Mouse (Mus musculus): ENCODE data around the gene Ptpn7. TPM values are rescaled to one million over a fixed set of nuclear protein-coding genes. Genes with fewer than 3 reads are reported as not detected.

Gene Ptpn7
- polyA plus RNA-seq, 1 experiment from 2014 or later: 0.62 TPM

DNA sequence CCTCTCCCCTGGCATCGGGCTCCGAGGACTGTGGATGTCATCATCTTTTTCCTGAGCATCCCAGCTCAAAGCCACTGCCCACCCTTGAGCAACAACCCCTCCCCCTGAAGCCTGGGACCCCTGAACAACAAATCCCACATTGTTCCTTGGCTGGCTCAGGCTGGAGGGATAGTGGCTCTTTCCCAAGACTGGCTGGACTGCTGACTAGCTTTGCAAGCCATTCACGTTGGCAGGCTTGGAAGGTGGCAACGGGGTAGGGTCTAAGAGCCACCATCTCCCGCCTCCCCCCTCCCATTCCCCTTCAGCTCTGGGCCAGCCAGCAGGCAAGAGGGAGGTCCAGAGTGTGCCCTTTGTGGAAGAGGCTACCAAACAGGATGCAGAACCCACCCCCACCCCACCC lies 26.1 kb downstream of the Ptpn7 start:
- no peaks in the 10 kb centered on the region for H3K27me3 ChIP-seq (ENCODE audit: control insufficient read depth, insufficient read depth, low read length)
- H3K9me3 ChIP-seq (ENCODE audit: control insufficient read depth, low read length): no peaks in the 10 kb centered on the region
- peaks cover 25% of the 10 kb centered on the region for H3K36me3 ChIP-seq (ENCODE audit: control insufficient read depth, insufficient read depth, low read length)
- H3K4me2 ChIP-seq (ENCODE audit: low read length): no peak overlapping the region
- H3K27ac ChIP-seq (replicated peaks; ENCODE audit: low read depth, low read length): peak overlapping the region; percentile 75
- H3K9ac ChIP-seq (replicated peaks; ENCODE audit: low read length): no peak overlapping the region
- no peak overlapping the region for H3K4me3 ChIP-seq (replicated peaks; ENCODE audit: low read depth, low read length)
- DNase-seq: peak; percentile 71
- ATAC-seq (ENCODE audit: low FRiP score, low TSS enrichment): peak; percentile 56
- WGBS: 37% methylated on average over 5 of the region's 5 CpGs
- H3K4me1 ChIP-seq (ENCODE audit: control insufficient read depth, insufficient read depth, low read length): peaks cover 11% of the 10 kb centered on the region

DNA sequence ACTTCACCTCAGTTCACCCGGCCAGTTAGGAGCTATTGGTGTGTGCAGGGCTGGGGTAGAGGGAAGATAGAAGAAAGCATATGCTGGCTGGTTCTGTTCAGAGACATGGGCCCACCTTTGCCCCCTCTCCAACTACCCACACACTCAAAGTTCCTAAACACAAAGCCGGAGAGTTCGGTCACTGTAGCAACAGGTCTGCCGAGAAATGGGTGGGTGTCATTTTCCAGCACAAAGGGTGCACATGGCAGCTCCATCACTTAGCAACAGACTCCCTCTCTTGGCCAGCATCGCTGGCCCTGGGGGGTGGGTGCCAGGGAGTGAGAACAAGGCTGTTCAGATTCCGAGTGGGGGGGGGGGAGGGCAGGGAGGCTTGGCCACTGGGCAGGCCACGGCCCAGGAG lies 26.6 kb downstream of the Ptpn7 start:
- H3K4me2 ChIP-seq (ENCODE audit: low read length): no peak overlapping the region
- peaks cover 7% of the 10 kb centered on the region for H3K4me1 ChIP-seq (ENCODE audit: control insufficient read depth, insufficient read depth, low read length)
- peak overlapping the region; percentile 75 for H3K27ac ChIP-seq (replicated peaks; ENCODE audit: low read depth, low read length)
- 39% methylated on average over 7 of the region's 7 CpGs for WGBS
- H3K36me3 ChIP-seq (ENCODE audit: control insufficient read depth, insufficient read depth, low read length): peaks cover 25% of the 10 kb centered on the region
- DNase-seq (peak; percentile 68), ATAC-seq (ENCODE audit: low FRiP score, low TSS enrichment) (peak; percentile 62)
- H3K9ac ChIP-seq (replicated peaks; ENCODE audit: low read length): no peak overlapping the region
- H3K4me3 ChIP-seq (replicated peaks; ENCODE audit: low read depth, low read length): no peak overlapping the region
- H3K9me3 ChIP-seq (ENCODE audit: control insufficient read depth, low read length): no peaks in the 10 kb centered on the region
- no peaks in the 10 kb centered on the region for H3K27me3 ChIP-seq (ENCODE audit: control insufficient read depth, insufficient read depth, low read length)

DNA sequence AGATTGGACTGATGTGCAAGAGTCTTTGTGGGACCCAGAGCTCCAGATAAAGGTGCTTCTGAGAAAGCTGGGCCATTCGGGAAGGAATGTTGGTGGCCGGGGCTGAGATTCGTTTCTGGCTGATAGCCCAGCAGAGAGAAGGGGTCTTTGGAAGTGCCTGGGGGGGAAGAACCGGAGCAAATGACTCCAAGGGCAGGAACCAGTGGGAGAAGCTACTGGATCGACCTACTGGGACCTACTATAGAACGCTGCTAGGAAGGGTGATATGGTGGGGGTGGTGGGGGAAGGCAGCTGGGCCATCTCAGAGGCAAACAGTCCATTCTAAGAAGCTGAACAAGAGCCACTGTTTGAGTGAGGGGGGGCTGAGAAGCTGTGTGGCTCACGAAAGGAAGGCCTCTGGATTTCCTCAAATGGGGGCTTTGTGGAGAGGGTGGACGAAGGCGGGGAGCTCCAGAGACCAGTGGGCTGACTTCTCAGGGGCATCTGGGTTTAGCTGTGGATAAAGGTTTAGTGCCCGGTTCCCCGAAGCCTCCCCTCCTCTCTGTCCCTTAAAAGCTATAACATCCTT lies 27.1 kb downstream of the Ptpn7 start:
- WGBS: 76% methylated on average over 11 of the region's 11 CpGs
- no peaks in the 10 kb centered on the region for H3K9me3 ChIP-seq (ENCODE audit: control insufficient read depth, low read length)
- H3K9ac ChIP-seq (replicated peaks; ENCODE audit: low read length): no peak overlapping the region
- DNase-seq: no peak
- peaks cover 24% of the 10 kb centered on the region for H3K36me3 ChIP-seq (ENCODE audit: control insufficient read depth, insufficient read depth, low read length)
- no peak overlapping the region for H3K4me2 ChIP-seq (ENCODE audit: low read length)
- H3K27me3 ChIP-seq (ENCODE audit: control insufficient read depth, insufficient read depth, low read length): no peaks in the 10 kb centered on the region
- peaks cover 6% of the 10 kb centered on the region for H3K4me1 ChIP-seq (ENCODE audit: control insufficient read depth, insufficient read depth, low read length)
- peak overlapping the region; percentile 61 for H3K27ac ChIP-seq (replicated peaks; ENCODE audit: low read depth, low read length)
- no peak for ATAC-seq (ENCODE audit: low FRiP score, low TSS enrichment)
- H3K4me3 ChIP-seq (replicated peaks; ENCODE audit: low read depth, low read length): no peak overlapping the region

DNA sequence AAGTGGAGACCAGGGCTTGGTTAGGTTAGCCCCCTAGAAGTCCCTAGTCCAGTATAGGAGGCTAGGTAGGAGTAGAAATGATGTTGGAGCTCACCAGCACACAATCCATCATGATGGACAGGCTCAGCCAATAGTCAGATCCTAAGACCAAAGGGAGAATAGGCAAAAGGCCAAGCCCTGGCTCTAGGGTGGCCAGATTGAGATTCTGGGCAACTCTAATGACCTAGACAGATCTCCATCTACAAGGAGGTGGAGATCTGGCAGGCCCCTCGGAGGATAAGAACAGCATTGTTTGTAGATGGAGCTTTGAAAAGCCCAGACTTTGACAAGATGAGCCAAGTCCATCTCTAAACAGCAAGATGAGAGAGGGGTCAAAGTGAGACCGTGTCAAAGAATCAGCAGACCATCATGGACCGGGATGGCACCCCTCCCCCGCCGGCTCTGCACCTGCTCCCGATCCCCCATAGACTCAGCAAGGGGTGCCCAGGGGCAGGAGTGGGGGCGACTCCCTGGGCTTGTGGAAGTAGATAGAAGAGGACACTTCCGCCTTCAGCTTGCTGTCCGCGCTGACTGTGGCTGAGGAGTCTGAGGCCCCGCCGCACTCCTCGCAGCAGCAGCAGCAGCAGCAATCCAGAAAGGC lies 28.0 kb downstream of the Ptpn7 start:
- no peaks in the 10 kb centered on the region for H3K9me3 ChIP-seq (ENCODE audit: control insufficient read depth, low read length)
- ATAC-seq (ENCODE audit: low FRiP score, low TSS enrichment) (no peak), DNase-seq (no peak)
- H3K9ac ChIP-seq (replicated peaks; ENCODE audit: low read length): no peak overlapping the region
- peaks cover 17% of the 10 kb centered on the region for H3K36me3 ChIP-seq (ENCODE audit: control insufficient read depth, insufficient read depth, low read length)
- no peaks in the 10 kb centered on the region for H3K27me3 ChIP-seq (ENCODE audit: control insufficient read depth, insufficient read depth, low read length)
- H3K27ac ChIP-seq (replicated peaks; ENCODE audit: low read depth, low read length): peak overlapping the region; percentile 61; the same call in 1 of the 2 replicates
- no peak overlapping the region for H3K4me3 ChIP-seq (replicated peaks; ENCODE audit: low read depth, low read length)
- H3K4me1 ChIP-seq (ENCODE audit: control insufficient read depth, insufficient read depth, low read length): peaks cover 6% of the 10 kb centered on the region
- H3K4me2 ChIP-seq (ENCODE audit: low read length): no peak overlapping the region
- 91% methylated on average over 13 of the region's 13 CpGs for WGBS

DNA sequence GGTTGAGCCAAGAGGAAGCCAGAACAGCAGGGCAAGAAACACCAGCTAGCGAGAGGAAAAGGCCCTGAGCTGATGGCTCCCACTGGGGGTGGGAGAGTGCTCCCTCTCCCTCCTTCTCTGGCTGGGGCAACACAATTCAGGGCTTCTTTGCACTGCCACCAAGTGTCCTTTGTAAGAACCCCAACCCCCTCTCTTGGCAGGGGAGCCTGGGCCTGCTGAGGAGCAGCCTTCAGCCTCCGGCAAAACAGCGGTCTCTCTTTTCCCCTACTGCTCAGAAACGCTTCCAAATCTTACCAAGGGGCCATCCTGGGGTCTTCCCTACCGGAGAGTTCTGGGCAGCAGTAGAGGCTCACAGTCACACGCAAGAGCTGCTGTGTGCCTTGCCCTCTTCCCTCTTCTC lies 30.2 kb downstream of the Ptpn7 start:
- DNase-seq: no peak
- no peak for ATAC-seq (ENCODE audit: low FRiP score, low TSS enrichment)
- no peaks in the 10 kb centered on the region for H3K9me3 ChIP-seq (ENCODE audit: control insufficient read depth, low read length)
- H3K9ac ChIP-seq (replicated peaks; ENCODE audit: low read length): no peak overlapping the region
- 33% methylated on average over 6 of the region's 6 CpGs for WGBS
- H3K27me3 ChIP-seq (ENCODE audit: control insufficient read depth, insufficient read depth, low read length): no peaks in the 10 kb centered on the region
- no peak overlapping the region for H3K4me3 ChIP-seq (replicated peaks; ENCODE audit: low read depth, low read length)
- no peak overlapping the region for H3K4me2 ChIP-seq (ENCODE audit: low read length)
- H3K36me3 ChIP-seq (ENCODE audit: control insufficient read depth, insufficient read depth, low read length): no peaks in the 10 kb centered on the region
- no peak overlapping the region; the same call in 1 of the 2 replicates for H3K27ac ChIP-seq (replicated peaks; ENCODE audit: low read depth, low read length)
- H3K4me1 ChIP-seq (ENCODE audit: control insufficient read depth, insufficient read depth, low read length): peaks cover 6% of the 10 kb centered on the region

DNA sequence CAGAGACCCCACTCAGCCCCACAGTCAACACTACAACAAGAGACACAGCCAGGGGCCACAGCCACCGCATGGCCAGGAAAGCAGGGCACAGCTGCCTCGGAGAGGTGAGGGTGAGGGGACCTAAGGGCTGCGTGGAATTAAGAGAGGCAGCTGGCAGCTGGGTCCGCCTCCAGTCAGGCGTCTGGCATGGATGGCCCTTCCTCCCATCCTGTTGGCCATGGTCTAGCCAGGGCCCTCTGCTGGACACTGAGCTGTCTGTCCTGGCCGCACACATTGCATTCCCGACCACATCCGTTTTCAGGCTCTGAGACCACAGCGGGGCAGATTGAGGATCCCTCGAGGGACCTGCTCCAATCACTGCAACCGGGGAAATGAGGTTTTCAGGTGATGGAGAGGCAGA lies 34.9 kb downstream of the Ptpn7 start, which contains the start of gene Gpr37l1:
Gene Gpr37l1, minus strand, starts transcription at position 247 of the 400 bp plus-strand sequence.
- H3K4me1 ChIP-seq (ENCODE audit: control insufficient read depth, insufficient read depth, low read length): no peaks in the 10 kb centered on the region
- 63% methylated on average over 11 of the region's 11 CpGs for WGBS
- H3K4me3 ChIP-seq (replicated peaks; ENCODE audit: low read depth, low read length): no peak within 1 kb of the TSS
- H3K9me3 ChIP-seq (ENCODE audit: control insufficient read depth, low read length): no peaks in the 10 kb centered on the region
- H3K27me3 ChIP-seq (ENCODE audit: control insufficient read depth, insufficient read depth, low read length): no peaks in the 10 kb centered on the region
- no peak for ATAC-seq (ENCODE audit: low FRiP score, low TSS enrichment)
- H3K4me2 ChIP-seq (ENCODE audit: low read length): no peak within 1 kb of the TSS
- no peak for DNase-seq
- no peak within 1 kb of the TSS for H3K27ac ChIP-seq (replicated peaks; ENCODE audit: low read depth, low read length)
- H3K36me3 ChIP-seq (ENCODE audit: control insufficient read depth, insufficient read depth, low read length): no peaks in the 10 kb centered on the region
- H3K9ac ChIP-seq (replicated peaks; ENCODE audit: low read length): no peak within 1 kb of the TSS

DNA sequence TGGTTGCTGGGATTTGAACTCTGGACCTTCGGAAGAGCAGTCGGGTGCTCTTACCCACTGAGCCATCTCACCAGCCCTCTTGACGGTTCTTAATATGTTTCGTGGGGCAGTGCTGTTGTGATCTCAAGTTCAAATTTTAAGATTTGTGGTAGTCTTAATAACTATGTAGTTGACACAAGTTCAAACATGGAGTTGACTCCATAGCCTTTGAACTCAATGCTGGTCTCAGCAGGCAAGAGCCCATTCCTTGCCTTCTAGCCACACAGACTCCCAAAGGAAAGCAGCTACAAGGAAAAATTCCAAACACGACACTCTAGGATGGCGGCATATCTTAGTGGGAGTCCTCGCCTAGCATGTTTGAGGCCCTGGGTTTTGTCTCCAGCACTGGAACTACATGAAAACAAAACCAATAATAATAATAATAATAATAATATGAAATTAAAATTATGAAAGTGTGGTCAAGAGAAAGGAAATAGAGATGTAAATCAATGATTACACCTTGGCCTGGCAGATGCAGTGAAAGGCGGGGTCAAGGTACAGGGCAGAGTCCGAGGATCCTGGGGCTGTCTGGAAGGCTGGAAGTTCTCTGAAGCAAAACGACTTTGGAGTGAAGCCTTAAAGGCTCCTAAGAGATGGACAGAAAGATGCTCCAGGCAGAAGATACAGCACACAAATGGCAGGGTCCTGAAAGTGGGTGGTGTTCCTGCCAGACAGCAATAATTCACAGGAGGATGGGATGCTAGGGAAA lies 36.1 kb downstream of the Ptpn7 start:
- Histone ChIP-seq H3K4me1 (ENCODE audit: control insufficient read depth, insufficient read depth, low read length) (no peaks in the 10 kb centered on the region), H3K9me3 (ENCODE audit: control insufficient read depth, low read length) (no peaks in the 10 kb centered on the region), H3K36me3 (ENCODE audit: control insufficient read depth, insufficient read depth, low read length) (no peaks in the 10 kb centered on the region), H3K27me3 (ENCODE audit: control insufficient read depth, insufficient read depth, low read length) (no peaks in the 10 kb centered on the region), H3K4me2 (ENCODE audit: low read length) (no peak overlapping the region), H3K27ac (replicated peaks; ENCODE audit: low read depth, low read length) (no peak overlapping the region), H3K4me3 (replicated peaks; ENCODE audit: low read depth, low read length) (no peak overlapping the region), H3K9ac (replicated peaks; ENCODE audit: low read length) (no peak overlapping the region)
- DNase-seq: no peak
- no peak for ATAC-seq (ENCODE audit: low FRiP score, low TSS enrichment)
- 87% methylated on average over 10 of the region's 10 CpGs for WGBS

DNA sequence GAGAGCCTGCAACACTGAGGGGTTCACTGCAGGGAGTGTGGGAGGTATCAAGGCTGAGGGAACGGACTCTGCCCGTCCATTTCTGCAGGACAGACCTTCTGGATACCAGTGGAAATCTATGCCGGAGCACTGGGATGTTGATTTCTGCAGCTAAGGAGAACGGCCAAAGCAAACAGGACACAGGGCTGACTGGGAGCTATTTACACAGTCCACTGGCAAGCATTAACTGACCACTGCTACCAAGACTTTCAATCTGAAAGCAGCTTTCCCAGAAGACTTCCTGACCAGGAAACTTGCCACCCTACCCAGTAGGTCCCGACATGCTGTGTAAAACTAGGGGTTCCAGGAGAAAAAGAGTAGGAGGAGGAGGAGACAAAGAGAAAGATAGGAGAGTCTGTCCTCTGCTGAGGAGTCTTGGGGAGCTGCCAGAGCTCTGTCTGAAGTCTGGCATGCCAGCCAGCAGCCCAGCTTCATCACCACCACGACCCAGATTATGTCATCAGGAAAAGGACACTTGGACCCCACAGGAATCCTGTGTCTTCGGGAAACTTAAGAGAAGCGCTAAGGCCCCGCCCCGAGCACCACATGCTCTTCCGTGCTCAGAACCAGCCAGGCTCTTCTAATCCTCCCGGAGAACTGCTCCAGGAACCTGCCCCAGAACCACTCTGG lies 37.2 kb downstream of the Ptpn7 start:
- Histone ChIP-seq H3K27ac (replicated peaks; ENCODE audit: low read depth, low read length) (no peak overlapping the region), H3K9ac (replicated peaks; ENCODE audit: low read length) (no peak overlapping the region), H3K4me2 (ENCODE audit: low read length) (no peak overlapping the region), H3K36me3 (ENCODE audit: control insufficient read depth, insufficient read depth, low read length) (no peaks in the 10 kb centered on the region), H3K9me3 (ENCODE audit: control insufficient read depth, low read length) (no peaks in the 10 kb centered on the region), H3K4me3 (replicated peaks; ENCODE audit: low read depth, low read length) (no peak overlapping the region), H3K27me3 (ENCODE audit: control insufficient read depth, insufficient read depth, low read length) (no peaks in the 10 kb centered on the region), H3K4me1 (ENCODE audit: control insufficient read depth, insufficient read depth, low read length) (no peaks in the 10 kb centered on the region)
- 45% methylated on average over 12 of the region's 12 CpGs for WGBS
- ATAC-seq (ENCODE audit: low FRiP score, low TSS enrichment) (no peak), DNase-seq (no peak)
